Comparison of ENCODE assay signal across 28 mouse cellular contexts in genomic region chr1:88749106-88749505, GRCm38 (mm10). TPM values are rescaled to one million over a fixed set of nuclear protein-coding genes. Genes with fewer than 3 reads are reported as not detected.
A peak's percentile ranks its signal among the peaks of the same experiment; 100 is the strongest.
DNase-seq lines count a peak whose midpoint lies in the region; ATAC-seq and TF ChIP-seq lines count a peak whose summit lies in the region.
"Had no signal": no experiment of that assay in that cellular context is flagged by ENCODE, and none has a peak within 500 bp of the region (broad histone marks: within the 10 kb centered on the region; RNA-seq: fewer than 3 reads in every experiment).

No protein-coding gene starts in this region.

- H3K27ac ChIP-seq in liver, postnatal 0 days (ENCODE audit: low read depth) = no peak overlapping the region
- no peak overlapping the region for H3K27ac ChIP-seq in liver, embryonic 12.5 days
- H3K27ac ChIP-seq: forebrain, embryonic 10.5 days; forebrain, embryonic 13.5 days; heart, embryonic 15.5 days; hindbrain, embryonic 10.5 days; hindbrain, embryonic 14.5 days; hindbrain, postnatal 0 days had no signal

- H3K4me2 ChIP-seq in liver, postnatal 0 days (ENCODE audit: low read depth, low read length) = no peak overlapping the region
- no peak overlapping the region for H3K4me2 ChIP-seq in liver, embryonic 12.5 days
- H3K4me2 ChIP-seq: forebrain, embryonic 13.5 days; heart, embryonic 12.5 days; heart, embryonic 15.5 days; hindbrain, embryonic 14.5 days had no signal

- TF ChIP-seq CTCF in liver, postnatal 0 days (IDR thresholded peaks at IDR 0.05; ENCODE audit: low read depth) = no peak

- no peaks in the 10 kb centered on the region for H3K9me3 ChIP-seq in liver, postnatal 0 days (ENCODE audit: low read length)
- no peaks in the 10 kb centered on the region for H3K9me3 ChIP-seq in liver, embryonic 12.5 days (replicated peaks)
- H3K9me3 ChIP-seq: forebrain, embryonic 10.5 days; forebrain, embryonic 13.5 days; heart, embryonic 12.5 days; heart, embryonic 15.5 days; hindbrain, embryonic 10.5 days had no signal

- H3K9ac ChIP-seq in liver, postnatal 0 days (replicated peaks) = no peak overlapping the region
- no peak overlapping the region for H3K9ac ChIP-seq in liver, embryonic 12.5 days
- H3K9ac ChIP-seq: forebrain, embryonic 13.5 days; heart, embryonic 12.5 days; heart, embryonic 15.5 days; hindbrain, embryonic 14.5 days had no signal

- no peak overlapping the region for H3K4me3 ChIP-seq in liver, postnatal 0 days (ENCODE audit: low read depth, low read length)
- no peak overlapping the region for H3K4me3 ChIP-seq in liver, embryonic 12.5 days
- H3K4me3 ChIP-seq: forebrain, embryonic 10.5 days; forebrain, embryonic 13.5 days; heart, embryonic 12.5 days; heart, embryonic 15.5 days; hindbrain, embryonic 10.5 days had no signal

- ATAC-seq in liver, postnatal 0 days = peak; percentile 57; the same call in 1 of the 2 replicates
- no peak for ATAC-seq in liver, embryonic 12.5 days
- ATAC-seq: activated CD4-positive, CD25-positive, alpha-beta regulatory T cell, adult 4 months; CD4-positive, CD25-positive, alpha-beta regulatory T cell, adult 4 months; forebrain, embryonic 13.5 days; forebrain, embryonic 16.5 days; hindbrain, postnatal 0 days; inflammation-experienced regulatory T-cells, adult 6 months; Patski had no signal

- H3K27me3 ChIP-seq in liver, postnatal 0 days (ENCODE audit: insufficient read depth, low read length) = no peaks in the 10 kb centered on the region
- no peaks in the 10 kb centered on the region for H3K27me3 ChIP-seq in liver, embryonic 12.5 days (replicated peaks)
- H3K27me3 ChIP-seq: forebrain, embryonic 13.5 days; heart, embryonic 15.5 days; Patski had no signal

- no peaks in the 10 kb centered on the region for H3K4me1 ChIP-seq in liver, postnatal 0 days (ENCODE audit: insufficient read depth)
- no peaks in the 10 kb centered on the region for H3K4me1 ChIP-seq in liver, embryonic 12.5 days
- H3K4me1 ChIP-seq: heart, embryonic 12.5 days; heart, embryonic 15.5 days had no signal

- WGBS in liver, postnatal 0 days (ENCODE audit: insufficient replicate concordance) = 62% methylated on average over 8 of the region's 8 CpGs
- WGBS in liver, embryonic 12.5 days (ENCODE audit: insufficient replicate concordance) = 65% methylated on average over 8 of the region's 8 CpGs

- no peaks in the 10 kb centered on the region for H3K36me3 ChIP-seq in liver, postnatal 0 days (replicated peaks; ENCODE audit: insufficient read depth, low read length)
- H3K36me3 ChIP-seq in liver, embryonic 12.5 days = no peaks in the 10 kb centered on the region
- H3K36me3 ChIP-seq: forebrain, embryonic 10.5 days; G1E; heart, embryonic 12.5 days; heart, embryonic 15.5 days; hindbrain, embryonic 10.5 days had no signal

- DNase-seq in liver, postnatal 0 days = peak; percentile 21
- peak; percentile 18 for DNase-seq in testis, postnatal 14 days (ENCODE audit: low spot score)
- no peak for DNase-seq in testis, postnatal 10 days (ENCODE audit: low spot score)
- DNase-seq in R1 (ENCODE audit: low read depth, low spot score) = peak; percentile 65
- DNase-seq in spleen, adult 18-20 months = no peak
- DNase-seq: adrenal gland, adult 8-10 months; adrenal gland, postnatal 25 days; cerebellum, adult 11-12 months; cerebellum, adult 8-10 months; cerebellum, postnatal 10 days; gastrocnemius, postnatal 10 days; gastrocnemius, postnatal 36 days; heart, postnatal 10 days; heart, postnatal 36 days had no signal

- TF ChIP-seq EP300 in liver, postnatal 0 days (IDR thresholded peaks at IDR 0.05; ENCODE audit: low read depth) = no peak

RNA-seq across cellular contexts. Expression of gene Arl4c, which starts 47.1 kb away (rescaled TPM):
- 1.5 and 1.7 TPM in 2 replicates for polyA plus RNA-seq in liver, postnatal 0 days (2015; fragmentation: Nextera tagmentation; extraction: Ambion mirVana)
- 1.8 and 2.3 TPM in 2 replicates for polyA plus RNA-seq in liver, embryonic 12.5 days (2016; fragmentation: Nextera tagmentation; extraction: Ambion mirVana)
- polyA plus RNA-seq: G1E had no signal

Comparison
In these comparisons a context has a peak if more than half of its experiments do, and no peak if none do; other contexts are left out.
1. DNase-seq: peak in liver, postnatal 0 days (single experiment), testis, postnatal 14 days (single experiment) and R1 (single experiment); none in testis, postnatal 10 days (single experiment) and spleen, adult 18-20 months (0 of 2).